Mouse (Mus musculus): ENCODE data around the gene Gm8127. TPM values are rescaled to one million over a fixed set of nuclear protein-coding genes. Genes with fewer than 3 reads are reported as not detected.
"Not testable (repeated sequence)": the region's sequence is repeated elsewhere in the genome, so short reads cannot be mapped to it uniquely, and the experiment has no call there.

Gm8127 gene
- polyA plus RNA-seq (2015; fragmentation: Nextera tagmentation; extraction: Ambion mirVana), result not detected in 2 replicates

DNA sequence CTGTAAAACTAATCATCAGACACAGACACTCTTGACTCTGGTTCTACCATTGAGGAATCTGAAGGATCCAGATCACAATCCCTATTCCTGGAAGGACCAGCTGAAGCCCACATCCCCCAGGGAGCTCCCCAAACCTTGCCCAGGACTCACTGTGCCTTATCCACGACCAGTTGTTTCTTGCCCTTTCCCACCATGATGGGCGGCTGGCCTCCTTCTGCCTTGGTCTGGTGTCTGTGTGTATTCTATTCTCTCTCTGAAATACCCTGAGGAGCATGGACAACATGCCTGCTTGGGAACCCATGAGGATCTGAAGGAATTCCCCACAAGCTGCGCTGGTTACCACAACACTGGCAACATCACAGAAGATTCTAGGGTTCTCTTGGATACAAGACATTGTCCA is at the start of gene Gm8127:
Gene Gm8127 (minus strand): TSS at position 330 of the 400 bp plus-strand sequence.
- H3K4me2 ChIP-seq; H3K4me1 ChIP-seq (replicated peaks); ATAC-seq (replicated peaks; ENCODE audit: insufficient number of reproducible peaks, insufficient read depth, low FRiP score, low read depth); H3K9ac ChIP-seq; H3K9me3 ChIP-seq (replicated peaks); H3K27me3 ChIP-seq; H3K27ac ChIP-seq; H3K36me3 ChIP-seq; H3K4me3 ChIP-seq: not testable (repeated sequence)
- WGBS, result 57% methylated on average over 3 of the region's 3 CpGs

DNA sequence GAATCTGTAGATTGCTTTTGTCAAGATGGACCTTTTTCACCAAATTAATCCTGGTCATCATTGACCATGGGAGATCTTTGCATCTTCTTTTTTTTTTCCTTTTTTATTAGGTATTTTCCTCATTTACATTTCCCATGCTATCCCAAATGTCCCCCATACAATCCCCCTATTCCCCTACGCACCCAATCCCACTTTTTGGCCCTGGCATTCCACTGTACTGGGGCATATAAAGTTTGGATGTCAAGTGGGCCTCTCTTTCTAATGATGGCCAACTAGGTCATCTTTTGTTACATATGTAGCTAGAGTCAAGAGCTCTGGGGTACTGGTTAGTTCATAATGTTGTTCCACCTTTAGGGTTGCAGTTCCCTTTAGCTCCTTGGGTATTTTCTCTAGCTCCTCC is 44.0 kb upstream of the Gm8127 start:
- not testable (repeated sequence) for ATAC-seq (replicated peaks; ENCODE audit: insufficient number of reproducible peaks, insufficient read depth, low FRiP score, low read depth); H3K9ac ChIP-seq; H3K27ac ChIP-seq; H3K27me3 ChIP-seq; H3K36me3 ChIP-seq; H3K4me1 ChIP-seq (replicated peaks); H3K4me2 ChIP-seq; H3K4me3 ChIP-seq; H3K9me3 ChIP-seq (replicated peaks)
- WGBS, result 67% methylated on average over 1 of the region's 1 CpGs

DNA sequence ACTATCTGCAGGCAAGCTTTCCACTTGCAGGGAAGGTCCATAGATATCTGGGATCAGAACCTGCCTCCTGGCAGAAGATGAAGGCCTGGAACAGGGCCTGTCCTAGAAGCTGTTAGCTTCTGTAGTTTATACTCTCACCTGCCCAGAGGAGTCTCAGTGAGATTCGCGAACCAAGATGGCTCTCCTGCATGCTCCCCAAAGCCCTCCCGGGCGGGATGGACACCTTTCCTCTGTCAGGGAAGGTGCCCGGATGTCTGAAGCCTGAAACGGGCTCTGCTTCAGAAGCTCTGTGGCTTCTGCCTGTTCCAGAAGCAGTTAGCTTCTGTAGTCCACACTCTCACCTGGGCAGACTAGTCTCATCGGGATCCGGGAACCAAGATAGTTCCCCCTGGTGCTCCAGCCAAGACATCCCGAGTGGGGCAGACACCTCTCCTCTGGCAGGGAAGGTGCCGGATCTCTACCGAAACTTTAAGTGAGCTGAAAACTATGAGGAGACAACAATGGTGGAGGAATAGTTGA is 37.8 kb upstream of the Gm8127 start:
- WGBS, result 84% methylated on average over 11 of the region's 11 CpGs
- not testable (repeated sequence) for H3K9me3 ChIP-seq (replicated peaks); ATAC-seq (replicated peaks; ENCODE audit: insufficient number of reproducible peaks, insufficient read depth, low FRiP score, low read depth)

DNA sequence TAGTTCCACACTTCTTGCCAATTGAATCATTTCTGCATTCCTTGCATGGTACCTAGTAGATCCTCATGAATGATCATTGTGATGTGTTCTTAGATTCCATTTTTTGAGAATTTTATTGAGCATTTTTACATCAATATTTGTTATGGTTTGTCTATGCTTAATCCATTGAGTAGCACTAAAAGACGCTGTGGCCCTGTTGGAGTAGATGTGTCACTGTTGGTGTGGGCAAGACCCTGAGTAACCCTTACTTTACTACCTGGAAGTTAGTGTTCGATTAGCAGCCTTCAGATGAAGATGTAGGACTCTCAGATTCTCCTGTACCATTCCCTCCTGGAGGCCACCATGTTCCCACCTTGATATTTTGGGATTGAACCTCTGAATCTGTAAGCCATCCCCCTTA is 35.0 kb upstream of the Gm8127 start:
- 59% methylated on average over 2 of the region's 2 CpGs for WGBS
- not testable (repeated sequence) for H3K9ac ChIP-seq; H3K4me3 ChIP-seq; H3K4me2 ChIP-seq; H3K9me3 ChIP-seq (replicated peaks); ATAC-seq (replicated peaks; ENCODE audit: insufficient number of reproducible peaks, insufficient read depth, low FRiP score, low read depth); H3K27ac ChIP-seq; H3K4me1 ChIP-seq (replicated peaks); H3K36me3 ChIP-seq; H3K27me3 ChIP-seq

More for the DNA sequence above, 37.8 kb upstream of the Gm8127 start:
- not testable (repeated sequence) for H3K4me3 ChIP-seq; H3K27me3 ChIP-seq; H3K4me1 ChIP-seq (replicated peaks); H3K9ac ChIP-seq; H3K27ac ChIP-seq; H3K4me2 ChIP-seq; H3K36me3 ChIP-seq

DNA sequence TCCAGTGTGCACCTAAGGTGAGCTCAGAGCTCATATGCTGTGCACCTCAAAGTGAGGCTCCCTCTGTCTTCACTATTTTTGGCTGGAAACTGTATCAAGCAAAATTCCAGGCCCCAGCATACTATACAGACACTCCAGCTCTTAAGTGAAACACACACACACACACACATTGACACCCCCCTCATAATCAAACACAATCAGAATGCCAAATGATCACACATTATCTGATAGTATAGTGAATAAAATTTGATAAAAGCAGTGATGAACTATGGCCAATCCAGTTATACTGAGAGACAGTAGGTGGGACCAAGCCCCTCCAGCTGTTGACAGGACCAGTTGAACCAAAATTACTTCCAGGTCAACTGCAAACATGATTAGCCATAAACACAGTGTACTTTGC is 25.9 kb upstream of the Gm8127 start:
- not testable (repeated sequence) for ATAC-seq (replicated peaks; ENCODE audit: insufficient number of reproducible peaks, insufficient read depth, low FRiP score, low read depth); H3K4me3 ChIP-seq; H3K4me1 ChIP-seq (replicated peaks); H3K4me2 ChIP-seq; H3K27me3 ChIP-seq; H3K9me3 ChIP-seq (replicated peaks); H3K27ac ChIP-seq; H3K36me3 ChIP-seq; H3K9ac ChIP-seq

DNA sequence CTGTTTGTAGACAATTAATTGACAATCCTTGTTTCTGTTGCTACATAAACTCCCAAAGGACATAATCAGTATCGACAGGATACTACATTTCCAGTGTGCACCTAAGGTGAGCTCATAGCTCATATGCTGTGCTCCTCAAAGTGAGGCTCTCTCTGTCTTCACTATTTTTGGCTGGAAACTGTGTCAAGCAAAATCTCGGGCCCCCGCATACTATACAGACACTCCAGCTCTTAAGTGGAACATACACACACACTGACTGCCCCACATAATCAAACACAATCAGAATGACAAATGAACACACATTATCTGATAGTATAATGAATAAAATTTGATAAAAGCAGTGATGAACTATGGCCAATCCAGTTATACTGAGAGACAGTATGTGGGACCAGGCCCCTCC is 15.0 kb downstream of the Gm8127 start:
- 79% methylated on average over 3 of the region's 3 CpGs for WGBS
- not testable (repeated sequence) for H3K9me3 ChIP-seq (replicated peaks); ATAC-seq (replicated peaks; ENCODE audit: insufficient number of reproducible peaks, insufficient read depth, low FRiP score, low read depth); H3K36me3 ChIP-seq; H3K4me3 ChIP-seq; H3K27ac ChIP-seq; H3K9ac ChIP-seq; H3K4me1 ChIP-seq (replicated peaks); H3K4me2 ChIP-seq; H3K27me3 ChIP-seq

DNA sequence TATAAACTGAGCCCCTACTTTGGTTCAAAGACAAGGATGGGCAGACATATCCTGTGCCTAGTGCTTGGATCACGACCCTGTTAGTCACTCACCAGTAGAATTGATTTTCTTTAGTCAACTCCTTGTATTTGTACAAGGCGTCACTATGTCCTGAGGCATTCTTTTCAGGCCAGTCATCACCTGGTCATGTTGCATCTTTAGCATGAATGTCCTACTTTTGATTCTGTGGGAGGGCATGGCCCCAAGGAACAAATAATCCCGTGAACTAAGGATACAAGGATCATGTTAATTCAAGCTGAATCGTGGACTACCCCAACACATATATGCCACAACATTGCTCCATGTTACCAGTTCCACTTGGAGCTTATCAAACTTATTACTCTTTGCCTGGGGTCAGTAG is 15.5 kb downstream of the Gm8127 start:
- not testable (repeated sequence) for H3K36me3 ChIP-seq; ATAC-seq (replicated peaks; ENCODE audit: insufficient number of reproducible peaks, insufficient read depth, low FRiP score, low read depth); H3K9me3 ChIP-seq (replicated peaks); H3K9ac ChIP-seq; H3K4me1 ChIP-seq (replicated peaks); H3K27me3 ChIP-seq; H3K4me2 ChIP-seq; H3K27ac ChIP-seq; H3K4me3 ChIP-seq
- 61% methylated on average over 4 of the region's 4 CpGs for WGBS

DNA sequence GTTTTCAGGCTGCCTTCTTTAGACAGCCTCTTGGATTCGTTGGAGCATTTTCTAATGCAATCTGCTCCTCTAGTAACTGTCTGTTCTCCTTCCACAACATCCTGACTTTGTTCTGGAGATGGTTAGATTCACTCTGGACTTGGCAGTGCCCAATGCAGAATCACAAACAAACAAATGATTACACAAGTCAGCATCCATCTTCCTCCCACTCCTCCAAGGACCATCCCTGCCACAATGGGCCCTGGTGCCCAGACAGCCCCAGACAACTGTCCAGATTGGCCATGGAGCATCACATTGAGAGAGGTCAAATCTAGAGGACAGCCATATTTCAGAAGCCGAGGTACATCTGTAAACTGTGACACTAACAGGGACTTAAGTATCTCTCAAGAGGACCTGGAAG is 16.2 kb downstream of the Gm8127 start:
- ATAC-seq (replicated peaks; ENCODE audit: insufficient number of reproducible peaks, insufficient read depth, low FRiP score, low read depth); H3K4me2 ChIP-seq; H3K4me1 ChIP-seq (replicated peaks); H3K9me3 ChIP-seq (replicated peaks); H3K27ac ChIP-seq; H3K27me3 ChIP-seq; H3K9ac ChIP-seq; H3K36me3 ChIP-seq; H3K4me3 ChIP-seq: not testable (repeated sequence)
- 59% methylated on average over 2 of the region's 2 CpGs for WGBS

DNA sequence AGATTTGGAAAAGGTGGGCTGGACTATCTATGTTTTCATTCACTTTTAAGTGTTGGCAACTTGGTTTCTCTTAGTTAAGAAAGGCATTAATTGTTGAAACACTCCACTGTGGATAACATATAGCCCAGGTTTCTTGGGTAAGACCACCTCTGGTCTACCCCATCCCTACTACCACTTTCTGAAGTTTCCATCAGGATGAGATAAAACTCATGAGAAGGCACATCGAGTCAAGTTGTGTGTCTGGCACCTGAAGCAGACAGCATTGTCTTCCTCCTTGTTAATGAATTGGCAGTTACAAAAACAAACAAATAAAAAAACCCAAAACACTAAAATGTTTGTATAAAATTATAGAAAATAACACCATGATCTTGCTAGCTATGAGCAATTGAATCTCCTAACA is 17.9 kb downstream of the Gm8127 start:
- not testable (repeated sequence) for H3K9me3 ChIP-seq (replicated peaks); H3K27me3 ChIP-seq; H3K27ac ChIP-seq; H3K4me3 ChIP-seq; H3K36me3 ChIP-seq; H3K4me2 ChIP-seq; ATAC-seq (replicated peaks; ENCODE audit: insufficient number of reproducible peaks, insufficient read depth, low FRiP score, low read depth); H3K4me1 ChIP-seq (replicated peaks); H3K9ac ChIP-seq
- WGBS, result 73% methylated on average over 1 of the region's 1 CpGs

DNA sequence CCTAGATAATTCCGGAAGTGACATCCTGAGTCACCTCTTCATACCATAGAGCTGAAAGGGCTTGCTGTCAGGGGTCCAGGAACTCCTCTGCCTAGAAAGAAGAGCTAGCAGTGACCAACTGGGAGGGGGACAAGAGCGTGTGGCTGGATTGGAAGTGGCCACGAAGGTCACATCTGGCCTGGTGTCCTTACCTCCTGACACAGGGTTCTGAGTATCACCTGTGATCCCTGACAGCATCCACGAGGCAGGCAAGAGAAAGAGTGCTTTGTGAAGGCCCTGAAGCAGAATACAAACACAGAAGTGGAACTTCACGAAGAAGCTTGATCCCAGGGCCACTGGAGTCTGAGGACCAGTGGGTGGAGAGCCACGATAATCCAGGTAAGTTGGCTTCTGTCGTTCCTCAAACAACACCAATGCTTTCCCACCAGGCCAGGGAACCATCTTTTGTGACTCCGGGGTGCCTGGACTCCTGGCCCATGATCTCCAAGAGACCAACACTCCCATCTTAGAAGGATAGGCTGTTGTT is 18.6 kb downstream of the Gm8127 start, which contains the start of gene Gm9732:
Gene Gm9732 (plus strand): TSS at position 51 of the 526 bp plus-strand sequence.
- not testable (repeated sequence) for H3K4me2 ChIP-seq; H3K27ac ChIP-seq; ATAC-seq (replicated peaks; ENCODE audit: insufficient number of reproducible peaks, insufficient read depth, low FRiP score, low read depth); H3K9ac ChIP-seq; H3K4me1 ChIP-seq (replicated peaks); H3K36me3 ChIP-seq; H3K27me3 ChIP-seq; H3K9me3 ChIP-seq (replicated peaks); H3K4me3 ChIP-seq
- 73% methylated on average over 8 of the region's 8 CpGs for WGBS

DNA sequence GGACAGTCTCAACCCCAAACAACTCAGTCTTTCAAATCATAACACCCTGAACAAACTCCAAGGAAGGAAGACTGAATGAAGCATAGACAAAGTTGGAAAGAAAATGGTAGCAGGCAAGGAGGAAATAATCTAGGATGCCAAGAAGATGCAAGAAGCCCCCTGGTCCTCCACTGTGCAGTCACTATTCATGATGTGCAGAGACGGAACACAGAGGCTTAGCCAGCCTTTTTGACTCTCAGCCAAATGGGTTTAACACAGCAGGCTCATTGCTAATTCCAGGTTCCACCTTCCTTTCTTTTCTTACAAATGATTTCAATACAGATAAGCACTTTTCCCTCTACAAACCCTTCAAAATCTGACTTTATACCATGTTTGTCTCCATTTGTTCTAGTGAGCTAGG is 20.5 kb downstream of the Gm8127 start:
- 74% methylated on average over 1 of the region's 1 CpGs for WGBS
- not testable (repeated sequence) for ATAC-seq (replicated peaks; ENCODE audit: insufficient number of reproducible peaks, insufficient read depth, low FRiP score, low read depth)

DNA sequence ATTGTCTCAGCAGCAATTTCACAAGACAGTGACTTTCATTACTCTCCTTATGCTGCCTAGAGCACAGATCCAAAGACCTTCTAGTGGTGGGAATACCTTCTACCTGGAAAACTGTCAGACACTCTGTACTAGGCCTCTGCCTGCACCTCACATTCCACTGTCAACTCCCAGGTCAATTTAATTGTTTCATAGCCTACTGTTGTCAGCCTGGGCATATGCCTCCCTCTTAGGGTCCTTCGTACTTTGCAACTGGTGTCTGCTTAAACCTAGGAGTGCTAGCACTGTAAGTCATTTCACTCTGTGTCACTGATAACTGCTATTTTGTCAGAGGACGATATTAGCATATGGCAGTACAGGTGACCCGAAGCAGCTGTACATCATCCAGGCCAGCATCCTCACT is 24.4 kb downstream of the Gm8127 start:
- WGBS, result 79% methylated on average over 3 of the region's 3 CpGs
- not testable (repeated sequence) for ATAC-seq (replicated peaks; ENCODE audit: insufficient number of reproducible peaks, insufficient read depth, low FRiP score, low read depth); H3K4me3 ChIP-seq; H3K36me3 ChIP-seq; H3K9ac ChIP-seq; H3K27ac ChIP-seq; H3K9me3 ChIP-seq (replicated peaks); H3K27me3 ChIP-seq; H3K4me2 ChIP-seq; H3K4me1 ChIP-seq (replicated peaks)

More for the DNA sequence above, 20.5 kb downstream of the Gm8127 start:
- not testable (repeated sequence) for H3K9ac ChIP-seq; H3K4me2 ChIP-seq; H3K9me3 ChIP-seq (replicated peaks); H3K36me3 ChIP-seq; H3K27me3 ChIP-seq; H3K27ac ChIP-seq; H3K4me3 ChIP-seq; H3K4me1 ChIP-seq (replicated peaks)

Measured in heart, embryonic 15.5 days (tissue).